Mouse (Mus musculus): ENCODE results near the gene Usp2.

The Usp2 gene

GRCm38 (mm10) chr9:44058606-44059005 is 8.2 kb upstream of the Usp2 start:
- Histone ChIP-seq H3K36me3 (ENCODE audit: control insufficient read depth, insufficient read depth, low read length, poor library complexity, severe bottlenecking) (no peaks in the 10 kb centered on the region), H3K27me3 (ENCODE audit: control insufficient read depth, insufficient read depth, low read length, poor library complexity, severe bottlenecking) (no peaks in the 10 kb centered on the region)
- no peak for DNase-seq (ENCODE audit: low read depth, low spot score)

- DNase-seq (ENCODE audit: low read depth, low spot score): no peak
- no peaks in the 10 kb centered on the region for H3K27me3 ChIP-seq (ENCODE audit: control insufficient read depth, insufficient read depth, low read length, poor library complexity, severe bottlenecking)
- H3K36me3 ChIP-seq (ENCODE audit: control insufficient read depth, insufficient read depth, low read length, poor library complexity, severe bottlenecking): no peaks in the 10 kb centered on the region
Observed at GRCm38 (mm10) chr9:44065177-44065576, 1.6 kb upstream of the Usp2 start.

- Histone ChIP-seq H3K36me3 (ENCODE audit: control insufficient read depth, insufficient read depth, low read length, poor library complexity, severe bottlenecking) (no peaks in the 10 kb centered on the region), H3K27me3 (ENCODE audit: control insufficient read depth, insufficient read depth, low read length, poor library complexity, severe bottlenecking) (no peaks in the 10 kb centered on the region)
- no peak for DNase-seq (ENCODE audit: low read depth, low spot score)
Observed at GRCm38 (mm10) chr9:44067241-44067959, 579 bp downstream of the Usp2 start.

GRCm38 (mm10) chr9:44067960-44068330 is 1.1 kb downstream of the Usp2 start:
- H3K27me3 ChIP-seq (ENCODE audit: control insufficient read depth, insufficient read depth, low read length, poor library complexity, severe bottlenecking): no peaks in the 10 kb centered on the region
- DNase-seq (ENCODE audit: low read depth, low spot score): no peak
- no peaks in the 10 kb centered on the region for H3K36me3 ChIP-seq (ENCODE audit: control insufficient read depth, insufficient read depth, low read length, poor library complexity, severe bottlenecking)

- H3K36me3 ChIP-seq (ENCODE audit: control insufficient read depth, insufficient read depth, low read length, poor library complexity, severe bottlenecking): no peaks in the 10 kb centered on the region
- H3K27me3 ChIP-seq (ENCODE audit: control insufficient read depth, insufficient read depth, low read length, poor library complexity, severe bottlenecking): no peaks in the 10 kb centered on the region
- no peak for DNase-seq (ENCODE audit: low read depth, low spot score)
Observed at GRCm38 (mm10) chr9:44069252-44069651, 2.4 kb downstream of the Usp2 start.

GRCm38 (mm10) chr9:44070113-44070843 is 3.5 kb downstream of the Usp2 start:
- DNase-seq (ENCODE audit: low read depth, low spot score): no peak
- Histone ChIP-seq H3K36me3 (ENCODE audit: control insufficient read depth, insufficient read depth, low read length, poor library complexity, severe bottlenecking) (no peaks in the 10 kb centered on the region), H3K27me3 (ENCODE audit: control insufficient read depth, insufficient read depth, low read length, poor library complexity, severe bottlenecking) (no peaks in the 10 kb centered on the region)

GRCm38 (mm10) chr9:44070844-44071231 is 4.0 kb downstream of the Usp2 start:
- no peak for DNase-seq (ENCODE audit: low read depth, low spot score)
- H3K27me3 ChIP-seq (ENCODE audit: control insufficient read depth, insufficient read depth, low read length, poor library complexity, severe bottlenecking): no peaks in the 10 kb centered on the region
- no peaks in the 10 kb centered on the region for H3K36me3 ChIP-seq (ENCODE audit: control insufficient read depth, insufficient read depth, low read length, poor library complexity, severe bottlenecking)

GRCm38 (mm10) chr9:44071914-44072598 is 5.2 kb downstream of the Usp2 start:
- Histone ChIP-seq H3K36me3 (ENCODE audit: control insufficient read depth, insufficient read depth, low read length, poor library complexity, severe bottlenecking) (no peaks in the 10 kb centered on the region), H3K27me3 (ENCODE audit: control insufficient read depth, insufficient read depth, low read length, poor library complexity, severe bottlenecking) (no peaks in the 10 kb centered on the region)
- DNase-seq (ENCODE audit: low read depth, low spot score): no peak

- no peaks in the 10 kb centered on the region for H3K36me3 ChIP-seq (ENCODE audit: control insufficient read depth, insufficient read depth, low read length, poor library complexity, severe bottlenecking)
- no peak for DNase-seq (ENCODE audit: low read depth, low spot score)
- no peaks in the 10 kb centered on the region for H3K27me3 ChIP-seq (ENCODE audit: control insufficient read depth, insufficient read depth, low read length, poor library complexity, severe bottlenecking)
Observed at GRCm38 (mm10) chr9:44072599-44072915, 5.7 kb downstream of the Usp2 start.

- DNase-seq (ENCODE audit: low read depth, low spot score): no peak
- no peaks in the 10 kb centered on the region for H3K27me3 ChIP-seq (ENCODE audit: control insufficient read depth, insufficient read depth, low read length, poor library complexity, severe bottlenecking)
- no peaks in the 10 kb centered on the region for H3K36me3 ChIP-seq (ENCODE audit: control insufficient read depth, insufficient read depth, low read length, poor library complexity, severe bottlenecking)
Observed at GRCm38 (mm10) chr9:44073115-44073514, 6.3 kb downstream of the Usp2 start.

GRCm38 (mm10) chr9:44074395-44075275 is 7.8 kb downstream of the Usp2 start:
- Histone ChIP-seq H3K27me3 (ENCODE audit: control insufficient read depth, insufficient read depth, low read length, poor library complexity, severe bottlenecking) (no peaks in the 10 kb centered on the region), H3K36me3 (ENCODE audit: control insufficient read depth, insufficient read depth, low read length, poor library complexity, severe bottlenecking) (no peaks in the 10 kb centered on the region)
- DNase-seq (ENCODE audit: low read depth, low spot score): peak; percentile 64

GRCm38 (mm10) chr9:44075276-44075995 is 8.6 kb downstream of the Usp2 start:
- Histone ChIP-seq H3K36me3 (ENCODE audit: control insufficient read depth, insufficient read depth, low read length, poor library complexity, severe bottlenecking) (no peaks in the 10 kb centered on the region), H3K27me3 (ENCODE audit: control insufficient read depth, insufficient read depth, low read length, poor library complexity, severe bottlenecking) (no peaks in the 10 kb centered on the region)
- no peak for DNase-seq (ENCODE audit: low read depth, low spot score)

GRCm38 (mm10) chr9:44075996-44076763 is 9.4 kb downstream of the Usp2 start:
- no peak for DNase-seq (ENCODE audit: low read depth, low spot score)
- Histone ChIP-seq H3K27me3 (ENCODE audit: control insufficient read depth, insufficient read depth, low read length, poor library complexity, severe bottlenecking) (no peaks in the 10 kb centered on the region), H3K36me3 (ENCODE audit: control insufficient read depth, insufficient read depth, low read length, poor library complexity, severe bottlenecking) (no peaks in the 10 kb centered on the region)

- Histone ChIP-seq H3K27me3 (ENCODE audit: control insufficient read depth, insufficient read depth, low read length, poor library complexity, severe bottlenecking) (no peaks in the 10 kb centered on the region), H3K36me3 (ENCODE audit: control insufficient read depth, insufficient read depth, low read length, poor library complexity, severe bottlenecking) (no peaks in the 10 kb centered on the region)
- peak; percentile 70 for DNase-seq (ENCODE audit: low read depth, low spot score)
Observed at GRCm38 (mm10) chr9:44076764-44077120, 9.9 kb downstream of the Usp2 start.
